Mouse (Mus musculus) activated CD4-positive, CD25-positive, alpha-beta regulatory T cell, adult 9 weeks (primary cell): Measurements from ENCODE around the gene Six1. TPM values are rescaled to one million over a fixed set of nuclear protein-coding genes. Genes with fewer than 3 reads are reported as not detected.

ENCODE experiments used
- polyA plus RNA-seq: library from polyadenylated mRNA; unstranded; fragments of 100-300 nt; shearing (Covaris generic); gene quantifications from one replicate; pipeline ENCODE4 v1.2.1, GENCODE M21; 2017

Six1 gene
- not detected for polyA plus RNA-seq

GRCm38 (mm10) chr12:73053668-73054241, at the start of gene Six1:
Six1 (minus strand) TSS chr12:73053887.

Other genes starting within 250 kb of the Six1 start
- not detected for gene Six6, start 114.0 kb downstream of the Six1 start, polyA plus RNA-seq
- gene 4930447C04Rik, start 113.1 kb downstream of the Six1 start, polyA plus RNA-seq, result not detected
- not detected for gene Six4, start 59.6 kb upstream of the Six1 start, polyA plus RNA-seq
- 29.0 TPM for gene Mnat1, start 69.8 kb upstream of the Six1 start, polyA plus RNA-seq
- 20.7 TPM for gene Trmt5, start 232.8 kb upstream of the Six1 start, polyA plus RNA-seq
- 7.6 TPM for gene Slc38a6, start 232.9 kb upstream of the Six1 start, polyA plus RNA-seq